Comparison of ENCODE assay signal across 19 mouse cellular contexts in genomic region chr10:75573965-75574364, GRCm38 (mm10). TPM values are rescaled to one million over a fixed set of nuclear protein-coding genes. Genes with fewer than 3 reads are reported as not detected.
"Had no signal": no experiment of that assay in that cellular context is flagged by ENCODE, and none has a peak within 500 bp of the region (broad histone marks: within the 10 kb centered on the region; RNA-seq: fewer than 3 reads in every experiment).

No protein-coding gene starts in this region.

- H3K27ac ChIP-seq: intestine, embryonic 15.5 days; limb, embryonic 12.5 days; limb, embryonic 15.5 days; liver, embryonic 14.5 days; macrophage; midbrain, embryonic 12.5 days; midbrain, embryonic 15.5 days; neural tube, embryonic 12.5 days; neural tube, embryonic 15.5 days; stomach, embryonic 15.5 days had no signal

- H3K36me3 ChIP-seq: intestine, embryonic 15.5 days; limb, embryonic 12.5 days; limb, embryonic 15.5 days; midbrain, embryonic 12.5 days; midbrain, embryonic 15.5 days; neural tube, embryonic 12.5 days; neural tube, embryonic 15.5 days; stomach, embryonic 15.5 days had no signal

- H3K4me3 ChIP-seq: intestine, embryonic 15.5 days; limb, embryonic 12.5 days; limb, embryonic 15.5 days; midbrain, embryonic 12.5 days; midbrain, embryonic 15.5 days; neural tube, embryonic 12.5 days; neural tube, embryonic 15.5 days; stomach, embryonic 15.5 days had no signal

- H3K4me1 ChIP-seq: limb, embryonic 15.5 days; midbrain, embryonic 12.5 days; midbrain, embryonic 15.5 days; neural tube, embryonic 12.5 days; neural tube, embryonic 15.5 days; stomach, embryonic 15.5 days had no signal

- H3K4me2 ChIP-seq: intestine, embryonic 15.5 days; limb, embryonic 12.5 days; limb, embryonic 15.5 days; liver, embryonic 11.5 days; lung, embryonic 14.5 days; midbrain, embryonic 12.5 days; midbrain, embryonic 15.5 days; neural tube, embryonic 12.5 days; neural tube, embryonic 15.5 days; stomach, embryonic 15.5 days had no signal

- ATAC-seq: intestine, embryonic 15.5 days; liver, postnatal 0 days; lung, postnatal 0 days; midbrain, embryonic 15.5 days had no signal

- H3K9ac ChIP-seq: intestine, embryonic 15.5 days; limb, embryonic 12.5 days; limb, embryonic 15.5 days; liver, embryonic 14.5 days; liver, postnatal 0 days; lung, embryonic 14.5 days; midbrain, embryonic 12.5 days; midbrain, embryonic 15.5 days; neural tube, embryonic 12.5 days; neural tube, embryonic 15.5 days; stomach, embryonic 15.5 days had no signal

- H3K27me3 ChIP-seq: intestine, embryonic 15.5 days; limb, embryonic 12.5 days; limb, embryonic 15.5 days; midbrain, embryonic 12.5 days; midbrain, embryonic 15.5 days; neural tube, embryonic 12.5 days; neural tube, embryonic 15.5 days; stomach, embryonic 15.5 days had no signal

- DNase-seq: left cerebral cortex, postnatal 4 days; liver, postnatal 0 days; lung, embryonic 14.5 days; right cerebral cortex, adult 18-20 months; right cerebral cortex, postnatal 25 days; spleen, adult 18-20 months; thymus, postnatal 25 days had no signal

- H3K9me3 ChIP-seq: intestine, embryonic 15.5 days; limb, embryonic 12.5 days; limb, embryonic 15.5 days; midbrain, embryonic 12.5 days; midbrain, embryonic 15.5 days; neural tube, embryonic 12.5 days; neural tube, embryonic 15.5 days; stomach, embryonic 15.5 days had no signal

RNA-seq across cellular contexts. Expression of gene Ggt1, which starts 12.6 kb away (rescaled TPM):
- polyA plus RNA-seq: macrophage had no signal

RNA-seq across cellular contexts. Expression of gene Lrrc75b, which starts 13.8 kb away (rescaled TPM):
- polyA plus RNA-seq: macrophage had no signal
